Mouse (Mus musculus) myocyte (in vitro differentiated cells): ENCODE results near the gene Ctdsp2. TPM values are rescaled to one million over a fixed set of nuclear protein-coding genes. Genes with fewer than 3 reads are reported as not detected.

ENCODE experiments used
- H3K27me3 ChIP-seq: one replicate; pipeline ENCODE4 v1.6.1; 2011; ENCODE audit not compliant: control insufficient read depth, insufficient read depth, insufficient read length
- H3K36me3 ChIP-seq: one replicate; pipeline ENCODE4 v1.6.1; 2011; ENCODE audit not compliant: control insufficient read depth, insufficient read depth
- H3K4me2 ChIP-seq: one replicate; pipeline ENCODE4 v1.6.1; 2011; ENCODE audit warnings: low read depth, control low read depth
- H3K4me3 ChIP-seq: one replicate; pipeline ENCODE4 v1.5.1; 2011; ENCODE audit warnings: mild to moderate bottlenecking, control low read depth, moderate library complexity
- H3K79me2 ChIP-seq: one replicate; pipeline ENCODE4 v1.6.1; 2011; ENCODE audit not compliant: control insufficient read depth, insufficient read depth
- H3ac ChIP-seq: one replicate; pipeline ENCODE4 v1.6.1; 2011; ENCODE audit not compliant: control insufficient read depth, insufficient read length
- CEBPB ChIP-seq: IDR thresholded peaks from 2 replicates; pipeline ENCODE4 v1.6.1; 2011; ENCODE audit warnings: mild to moderate bottlenecking, moderate library complexity; ENCODE audit not compliant: poor library complexity, insufficient read depth, severe bottlenecking
- E2F4 ChIP-seq: IDR thresholded peaks from one replicate; pipeline ENCODE4 v1.6.1; 2011; ENCODE audit warnings: mild to moderate bottlenecking, control low read depth, moderate library complexity; ENCODE audit not compliant: insufficient read depth
- MAX ChIP-seq: IDR thresholded peaks from one replicate; pipeline ENCODE4 v1.6.1; 2011; ENCODE audit warnings: low read depth, mild to moderate bottlenecking, control low read depth
- MYOD1 ChIP-seq, 3 experiments: IDR thresholded peaks; one replicate each; pipeline ENCODE4 v1.6.1; 2011; ENCODE audit warnings: control low read depth in 2 of 3, low read depth in 2 of 3, mild to moderate bottlenecking in 2 of 3, moderate library complexity in 1 of 3; ENCODE audit not compliant: insufficient read length in 2 of 3, control insufficient read depth in 1 of 3
- MYOG ChIP-seq, 3 experiments: IDR thresholded peaks; one replicate each; pipeline ENCODE4 v1.6.1; 2011; ENCODE audit warnings: control low read depth in 2 of 3, low read depth in 2 of 3, mild to moderate bottlenecking in 2 of 3; ENCODE audit not compliant: insufficient read length in 2 of 3, control insufficient read depth in 1 of 3, insufficient read depth in 1 of 3
- POLR2A ChIP-seq: IDR thresholded peaks from one replicate; pipeline ENCODE4 v1.6.1; 2011; ENCODE audit warnings: low read depth, mild to moderate bottlenecking, control low read depth, moderate library complexity; ENCODE audit not compliant: insufficient read length
- POLR2AphosphoS2 ChIP-seq: IDR thresholded peaks from one replicate; pipeline ENCODE4 v1.6.1; 2011; ENCODE audit warnings: low read depth, control low read depth; ENCODE audit not compliant: insufficient read length
- REST ChIP-seq: IDR thresholded peaks from one replicate; pipeline ENCODE4 v1.6.1; 2011; ENCODE audit warnings: mild to moderate bottlenecking, control low read depth, moderate library complexity; ENCODE audit not compliant: insufficient read depth, insufficient read length
- SRF ChIP-seq: IDR thresholded peaks from one replicate; pipeline ENCODE4 v1.6.1; 2011; ENCODE audit warnings: low read depth; ENCODE audit not compliant: control insufficient read depth, insufficient read length
- TCF12 ChIP-seq: IDR thresholded peaks from one replicate; pipeline ENCODE4 v1.6.1; 2011; ENCODE audit warnings: mild to moderate bottlenecking, control low read depth; ENCODE audit not compliant: poor library complexity, insufficient read depth, severe bottlenecking
- TCF3 ChIP-seq: IDR thresholded peaks from one replicate; pipeline ENCODE4 v1.6.1; 2011; ENCODE audit warnings: low read depth, control low read depth; ENCODE audit not compliant: insufficient read length
- USF1 ChIP-seq: IDR thresholded peaks from one replicate; pipeline ENCODE4 v1.6.1; 2011; ENCODE audit warnings: low read depth, mild to moderate bottlenecking, control low read depth, moderate library complexity
- polyA plus RNA-seq: library from polyadenylated mRNA; unstranded; fragments of >200 nt; fragmentation: generic; extraction: Trizol; gene quantifications from one replicate; pipeline ENCODE4 v1.2.1, GENCODE M21; 2012; ENCODE audit warnings: missing spikeins

Gene Ctdsp2
- polyA plus RNA-seq, 1 experiment: 65.0 TPM

DNA sequence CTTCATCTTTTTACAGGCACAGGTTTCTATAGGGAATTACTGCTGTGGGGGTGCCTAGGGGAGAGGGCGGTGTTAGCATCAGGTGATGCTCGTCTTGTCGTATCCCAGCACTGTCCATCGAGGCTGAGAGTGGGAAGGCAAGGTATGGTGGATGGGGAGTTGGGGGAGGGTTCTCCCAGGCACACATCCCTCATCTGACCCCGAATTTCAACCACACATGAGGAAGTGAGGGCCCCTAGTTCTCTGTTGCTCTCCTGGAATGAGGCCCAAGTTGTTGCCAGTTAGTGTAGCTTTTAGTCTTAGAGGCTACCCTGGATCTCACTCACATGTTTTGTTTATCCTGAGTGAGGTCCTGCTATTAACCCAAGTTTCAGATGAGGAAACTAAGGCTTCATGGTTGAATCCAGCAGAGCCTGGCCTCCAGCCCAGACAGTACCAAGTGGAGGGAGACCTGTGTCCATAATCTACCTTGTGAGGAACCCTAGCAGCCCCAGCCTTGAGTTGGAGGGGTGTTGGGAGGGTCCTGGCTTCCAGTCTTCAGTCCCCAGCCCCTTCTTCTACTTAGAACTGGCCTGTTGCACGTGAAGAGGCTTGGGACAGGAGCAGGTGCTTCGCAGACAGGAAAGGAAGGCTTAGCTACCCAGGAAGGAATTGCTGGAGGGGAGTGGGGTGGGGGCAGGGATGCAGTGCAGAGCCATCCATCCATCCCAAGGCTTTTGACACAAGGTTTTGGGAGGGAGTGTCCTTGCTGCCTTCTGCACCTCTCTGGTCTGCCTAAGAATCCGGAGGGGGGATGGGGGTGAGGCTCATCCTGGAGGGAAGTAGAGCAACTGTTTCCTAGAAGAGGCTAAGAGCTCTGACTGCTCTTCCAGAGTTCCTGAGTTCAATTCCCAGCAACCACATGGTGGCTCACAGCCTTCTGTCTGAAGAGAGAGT lies 8.9 kb downstream of the Ctdsp2 start:
- TF ChIP-seq E2F4 (no peak), MYOG (IDR thresholded peaks at IDR 0.05; ENCODE audit: control insufficient read depth in 1 of 3, insufficient read depth in 1 of 3, insufficient read length in 2 of 3, low read depth in 2 of 3) (no peak), TCF12 (no peak), MAX (no peak), MYOD1 (IDR thresholded peaks at IDR 0.05; ENCODE audit: control insufficient read depth in 1 of 3, insufficient read length in 2 of 3, low read depth in 2 of 3) (no peak), USF1 (no peak), POLR2A (no peak), CEBPB (no peak), TCF3 (no peak), REST (no peak), SRF (no peak), POLR2AphosphoS2 (no peak)
- no peak overlapping the region for H3K4me3 ChIP-seq
- H3K79me2 ChIP-seq: peaks cover 98% of the 10 kb centered on the region
- no peak overlapping the region for H3ac ChIP-seq
- H3K4me2 ChIP-seq: no peak overlapping the region
- peaks cover 8% of the 10 kb centered on the region for H3K36me3 ChIP-seq
- no peaks in the 10 kb centered on the region for H3K27me3 ChIP-seq

DNA sequence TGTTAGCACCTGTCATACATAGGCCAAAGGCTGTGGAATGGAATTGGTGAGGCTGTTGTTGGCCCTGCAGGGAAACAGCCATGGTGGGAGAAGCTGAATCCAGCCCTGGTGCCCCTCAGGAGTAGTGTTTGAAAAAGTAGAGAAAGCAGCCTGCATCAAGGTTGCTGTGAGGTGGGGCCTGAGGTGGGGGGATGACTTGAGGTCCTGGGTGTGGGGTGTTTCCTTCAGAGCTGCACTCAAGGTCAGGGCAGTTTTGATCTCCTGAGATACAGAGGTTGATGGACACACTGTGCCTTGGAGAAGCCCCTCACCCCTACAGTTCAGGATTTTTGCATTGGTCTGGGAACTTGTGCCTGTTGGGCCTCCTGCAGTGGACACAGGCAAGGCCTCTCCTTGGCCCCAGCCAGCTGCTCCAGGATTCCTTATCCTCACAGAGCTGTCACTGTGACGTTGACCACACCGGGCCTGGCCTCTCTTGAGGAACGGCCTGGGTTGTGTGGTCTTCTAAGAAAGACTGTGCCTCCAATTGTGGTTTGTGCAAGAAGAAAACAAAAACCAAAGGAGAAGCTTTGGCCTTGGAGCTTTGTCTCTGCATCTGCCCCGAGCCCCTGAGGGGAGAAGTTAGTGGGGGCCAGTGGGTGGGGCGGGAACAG lies 10.1 kb downstream of the Ctdsp2 start:
- H3K79me2 ChIP-seq: peaks cover 87% of the 10 kb centered on the region
- H3K27me3 ChIP-seq: no peaks in the 10 kb centered on the region
- H3K4me3 ChIP-seq: no peak overlapping the region
- peaks cover 19% of the 10 kb centered on the region for H3K36me3 ChIP-seq
- H3ac ChIP-seq: no peak overlapping the region
- TF ChIP-seq REST (no peak), POLR2A (no peak), CEBPB (no peak), MYOD1 (IDR thresholded peaks at IDR 0.05; ENCODE audit: control insufficient read depth in 1 of 3, insufficient read length in 2 of 3, low read depth in 2 of 3) (peak in 2 of 3 experiments; percentile 1 to 16), MYOG (IDR thresholded peaks at IDR 0.05; ENCODE audit: control insufficient read depth in 1 of 3, insufficient read depth in 1 of 3, insufficient read length in 2 of 3, low read depth in 2 of 3) (peak in 1 of 3 experiments; percentile 40), POLR2AphosphoS2 (no peak), SRF (no peak), TCF12 (no peak), E2F4 (no peak), USF1 (no peak), TCF3 (no peak), MAX (no peak)
- no peak overlapping the region for H3K4me2 ChIP-seq

DNA sequence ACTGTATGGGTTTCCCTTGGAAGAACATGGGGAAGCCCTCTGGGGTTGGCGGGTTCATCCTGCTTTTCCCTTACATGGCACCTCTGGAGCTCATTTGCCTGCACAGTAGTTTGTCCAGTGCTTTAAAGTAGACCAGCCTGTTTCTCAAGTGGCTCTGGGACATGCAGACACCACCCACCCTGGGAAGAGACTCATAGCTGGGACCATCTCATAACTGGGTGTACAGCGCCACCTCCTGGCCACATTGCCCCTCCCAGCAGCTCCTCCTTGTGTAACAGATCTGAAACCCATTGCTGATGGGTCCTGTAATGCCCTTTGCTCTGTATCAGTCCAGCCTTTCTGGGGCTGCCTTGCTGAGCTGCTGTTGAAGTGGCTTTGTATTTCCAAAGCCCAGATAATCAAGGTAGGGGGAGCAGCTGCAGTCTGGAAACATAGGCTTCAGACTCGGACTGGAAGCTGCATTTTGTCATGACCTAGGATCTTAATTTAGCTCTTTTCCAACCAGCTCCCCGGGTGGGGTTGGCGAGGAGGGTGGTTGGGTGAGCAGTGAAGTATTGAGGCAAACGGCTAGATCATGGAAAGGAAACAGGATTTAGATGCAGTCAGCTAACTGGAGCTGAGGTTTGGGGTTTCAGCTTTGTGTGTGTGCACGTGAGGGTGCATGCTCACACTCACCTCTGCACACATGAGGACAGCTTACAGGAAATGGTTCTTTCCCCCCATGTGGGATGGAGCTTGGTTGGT lies 12.0 kb downstream of the Ctdsp2 start:
- H3K27me3 ChIP-seq: no peaks in the 10 kb centered on the region
- peaks cover 34% of the 10 kb centered on the region for H3K36me3 ChIP-seq
- H3K4me2 ChIP-seq: no peak overlapping the region
- TF ChIP-seq SRF (no peak), MYOG (IDR thresholded peaks at IDR 0.05; ENCODE audit: control insufficient read depth in 1 of 3, insufficient read depth in 1 of 3, insufficient read length in 2 of 3, low read depth in 2 of 3) (no peak), POLR2AphosphoS2 (peak; percentile 24), MAX (no peak), CEBPB (0 out of 2 replicates have a peak, but pooled peaks have one; percentile 7), TCF12 (no peak), MYOD1 (IDR thresholded peaks at IDR 0.05; ENCODE audit: control insufficient read depth in 1 of 3, insufficient read length in 2 of 3, low read depth in 2 of 3) (no peak), TCF3 (no peak), REST (no peak), POLR2A (peak; percentile 19), E2F4 (no peak), USF1 (no peak)
- H3K79me2 ChIP-seq: peaks cover 68% of the 10 kb centered on the region
- no peak overlapping the region for H3K4me3 ChIP-seq
- no peak overlapping the region for H3ac ChIP-seq

DNA sequence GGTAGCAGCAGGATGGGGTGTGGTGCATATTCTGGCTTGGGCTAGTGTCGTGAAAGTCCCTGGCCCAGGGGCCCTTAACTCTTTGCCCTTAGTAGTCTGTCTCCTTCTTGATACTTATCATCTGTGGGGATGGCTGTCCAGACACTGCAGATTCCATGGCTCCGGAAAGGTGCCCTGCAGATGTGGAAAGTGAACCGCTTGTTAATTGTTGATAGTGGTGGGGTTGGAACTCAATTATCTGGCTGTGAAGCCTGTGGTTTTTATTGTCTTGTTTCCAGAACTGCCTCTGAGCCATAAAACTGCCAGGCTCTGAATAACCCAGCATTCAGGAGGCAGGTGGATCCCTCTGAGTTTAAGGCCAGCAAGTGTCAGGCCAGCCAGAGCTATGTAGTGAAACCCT lies 13.2 kb downstream of the Ctdsp2 start:
- Histone ChIP-seq H3K4me3 (no peak overlapping the region), H3K36me3 (peaks cover 34% of the 10 kb centered on the region), H3K27me3 (no peaks in the 10 kb centered on the region), H3K4me2 (no peak overlapping the region), H3K79me2 (peaks cover 56% of the 10 kb centered on the region), H3ac (no peak overlapping the region)
- no peak for TF ChIP-seq E2F4
- TF ChIP-seq POLR2A: no peak
- TF ChIP-seq MYOD1 (IDR thresholded peaks at IDR 0.05; ENCODE audit: control insufficient read depth in 1 of 3, insufficient read length in 2 of 3, low read depth in 2 of 3): no peak
- no peak for TF ChIP-seq TCF12
- no peak for TF ChIP-seq SRF
- TF ChIP-seq REST: no peak
- no peak for TF ChIP-seq MYOG (IDR thresholded peaks at IDR 0.05; ENCODE audit: control insufficient read depth in 1 of 3, insufficient read depth in 1 of 3, insufficient read length in 2 of 3, low read depth in 2 of 3)
- TF ChIP-seq POLR2AphosphoS2: no peak
- TF ChIP-seq USF1: no peak
- TF ChIP-seq MAX: no peak
- no peak for TF ChIP-seq TCF3
- no peak for TF ChIP-seq CEBPB
